Mouse (Mus musculus) regulatory T cell (primary cell): ENCODE data around the gene Gm19345.

Experiments
- in situ Hi-C: fragments of 300-600 bp; cut with MboI, MseI; formaldehyde crosslinking; loops from one replicate; pipeline ENCODE4 v1.15.1; 2025; ENCODE audit warnings: high pct_unique_total_duplicates

Gm19345 gene

DNA sequence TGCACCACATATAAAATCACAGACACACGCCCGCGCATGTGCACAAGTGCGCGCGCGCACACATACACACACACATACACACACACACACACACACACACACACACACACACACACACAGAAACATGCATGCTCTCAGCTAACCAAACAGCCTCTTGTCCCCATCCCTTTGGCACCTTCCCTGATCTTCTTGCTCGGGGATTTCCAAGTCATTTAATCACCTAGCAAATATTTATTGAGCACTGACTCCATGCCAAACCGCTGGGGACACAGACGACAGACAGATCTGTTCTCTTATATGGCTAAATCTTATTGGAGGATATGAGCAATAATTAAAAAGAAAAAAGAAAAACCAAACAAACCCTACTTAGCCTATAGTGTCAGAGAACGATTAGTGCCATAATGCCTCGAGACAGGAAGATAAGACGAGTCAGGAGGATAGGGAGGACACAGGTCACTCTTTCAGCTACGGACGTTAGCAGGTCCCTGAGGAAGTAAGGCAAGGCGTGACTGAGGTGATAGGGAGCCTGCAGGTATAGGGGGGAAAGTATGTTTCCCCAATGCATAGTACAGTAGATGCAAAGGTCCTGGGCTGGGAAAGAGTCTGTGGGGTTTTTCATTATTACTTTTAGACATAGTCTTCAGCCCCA lies 16.1 kb downstream of the Gm19345 start:
- in situ Hi-C loops = no loop called here

DNA sequence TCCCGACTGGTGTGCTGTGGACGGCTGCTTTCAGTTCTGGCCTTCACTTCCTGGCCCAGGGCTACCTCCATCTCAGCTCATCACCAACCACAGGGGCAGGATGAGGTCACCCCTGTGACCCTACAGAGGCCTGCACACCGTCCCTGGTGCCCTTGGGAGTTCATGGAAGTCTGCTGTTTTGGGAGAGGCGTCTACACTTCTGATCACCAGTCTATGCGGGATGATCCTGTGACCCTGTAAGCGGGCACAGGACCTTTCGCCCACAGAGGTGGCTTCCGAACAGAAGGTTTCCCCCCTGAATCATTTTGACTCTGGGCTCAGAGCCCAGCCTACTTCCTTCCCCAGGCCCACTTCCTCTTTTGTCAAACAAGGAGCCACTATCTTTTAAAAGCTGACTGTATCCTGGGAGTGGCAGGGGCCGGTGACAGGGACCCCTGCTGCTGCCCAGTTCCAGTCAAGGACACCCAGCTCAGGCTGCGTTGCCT lies 19.4 kb downstream of the Gm19345 start:
- in situ Hi-C loops = no loop called here

DNA sequence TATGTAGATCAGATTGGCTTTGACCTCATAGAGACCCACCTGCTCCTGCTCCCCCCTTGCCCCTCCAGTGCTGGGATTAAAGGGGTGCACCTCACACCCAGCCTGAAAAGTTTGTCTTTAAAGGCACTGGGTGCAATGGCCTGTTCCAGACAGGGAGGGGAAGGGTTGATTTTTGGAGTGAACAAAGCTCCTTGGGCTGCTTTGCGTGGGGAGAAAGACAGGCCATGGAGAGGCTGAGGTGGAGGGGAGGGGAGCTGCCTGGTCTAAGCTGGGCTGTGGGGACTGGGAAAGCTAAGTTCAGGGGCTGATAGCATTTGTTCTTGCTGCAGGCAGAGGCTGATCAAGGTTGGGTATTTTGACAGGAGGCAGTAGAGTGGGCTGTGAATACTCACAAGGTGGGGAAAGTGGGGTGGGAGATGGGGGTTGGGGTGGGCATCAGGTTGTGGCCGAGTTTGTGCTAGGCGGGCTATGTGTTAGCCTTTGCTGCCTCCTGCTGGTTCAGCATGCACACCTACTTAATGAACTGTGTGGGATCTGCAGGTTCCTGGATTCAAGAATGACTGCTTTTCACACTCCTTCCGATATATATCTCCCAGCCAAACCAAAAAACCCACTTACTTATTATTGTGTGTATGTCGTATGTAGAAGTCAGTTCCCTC lies 20.3 kb downstream of the Gm19345 start:
- in situ Hi-C loops = no loop called here

DNA sequence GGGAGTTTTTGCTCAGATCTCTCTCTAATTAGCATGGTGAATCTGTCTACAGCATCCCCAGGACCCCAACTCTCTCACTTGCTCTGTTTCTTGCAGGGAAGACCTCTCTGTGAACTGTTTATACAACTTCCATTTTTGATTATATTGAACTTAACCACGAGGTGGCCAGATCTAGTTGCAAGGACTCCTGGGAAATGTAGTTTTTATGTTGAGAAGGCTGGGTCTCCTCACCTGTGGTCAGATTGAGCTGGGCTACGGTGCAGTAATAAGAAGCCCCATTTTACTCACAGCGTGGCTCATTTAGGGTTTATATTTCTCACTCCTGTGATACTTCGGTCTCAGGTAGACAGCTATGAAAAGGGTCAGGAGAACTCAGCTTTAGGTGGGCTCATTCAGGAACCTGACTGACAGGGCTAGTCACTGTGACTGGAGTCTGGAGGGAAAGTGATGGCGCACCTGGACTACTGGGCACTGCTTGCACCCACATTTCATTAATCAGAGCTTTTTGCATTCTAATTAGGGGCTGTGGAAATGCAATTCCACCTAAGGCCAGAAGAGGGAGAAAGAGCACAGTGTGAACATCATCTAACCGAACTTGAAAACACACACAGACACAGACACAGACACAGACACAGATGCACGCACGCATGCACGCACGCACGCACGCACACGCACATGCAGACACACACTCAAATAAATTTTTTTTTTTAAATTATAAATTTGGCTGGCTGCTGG lies 24.3 kb downstream of the Gm19345 start:
- in situ Hi-C loops = no loop called here

DNA sequence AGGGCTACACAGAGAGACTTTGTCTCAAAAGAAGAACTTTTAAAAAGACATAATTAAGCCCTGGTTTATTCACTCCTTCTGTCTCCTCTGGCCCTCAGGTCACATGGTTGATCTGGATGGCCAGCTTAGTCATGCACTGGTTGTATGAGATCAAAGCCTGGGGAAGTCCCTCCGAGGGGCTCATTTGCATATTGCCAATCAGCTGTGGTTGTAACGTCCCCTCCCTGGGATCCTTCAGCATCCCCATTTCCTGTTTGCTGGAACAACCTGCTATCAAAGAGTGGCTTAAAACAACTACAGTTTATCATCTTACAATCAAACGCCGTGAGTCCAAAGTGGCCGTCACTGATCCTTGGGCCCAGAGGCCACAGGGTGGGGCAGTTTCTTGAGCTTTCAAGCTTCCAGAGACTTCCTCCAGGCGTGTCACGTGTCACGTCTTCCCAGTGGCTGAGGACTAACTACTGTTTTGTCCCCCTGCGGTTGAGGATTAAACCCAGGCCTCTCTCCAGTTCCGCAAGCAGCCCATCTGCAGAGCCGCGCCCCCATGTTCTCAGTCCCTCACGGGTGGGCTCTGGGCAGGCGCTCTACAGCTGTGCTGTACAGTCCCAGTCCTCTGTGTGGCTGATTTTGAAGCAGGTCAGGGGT lies 25.1 kb downstream of the Gm19345 start:
- in situ Hi-C loops = no loop called here

DNA sequence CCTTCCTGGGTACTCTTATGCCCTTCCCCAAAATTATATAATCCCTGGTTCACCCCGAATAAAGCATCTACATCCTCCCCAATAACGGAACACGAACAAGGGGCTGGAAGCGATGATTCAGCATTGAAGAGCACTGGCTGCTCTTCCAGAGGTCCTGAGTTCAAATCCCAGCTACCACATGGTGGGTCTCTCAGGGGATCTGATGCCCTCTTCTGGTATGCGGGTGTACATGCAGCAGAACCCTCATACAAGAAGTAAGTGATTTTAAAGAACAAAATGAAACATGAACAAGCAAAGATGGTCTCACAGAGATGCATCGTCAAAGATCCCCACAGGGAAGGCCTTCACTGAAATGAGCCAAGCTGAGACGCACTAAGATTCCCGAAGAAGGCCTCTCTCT lies 29.0 kb downstream of the Gm19345 start:
- in situ Hi-C loops = no loop called here

DNA sequence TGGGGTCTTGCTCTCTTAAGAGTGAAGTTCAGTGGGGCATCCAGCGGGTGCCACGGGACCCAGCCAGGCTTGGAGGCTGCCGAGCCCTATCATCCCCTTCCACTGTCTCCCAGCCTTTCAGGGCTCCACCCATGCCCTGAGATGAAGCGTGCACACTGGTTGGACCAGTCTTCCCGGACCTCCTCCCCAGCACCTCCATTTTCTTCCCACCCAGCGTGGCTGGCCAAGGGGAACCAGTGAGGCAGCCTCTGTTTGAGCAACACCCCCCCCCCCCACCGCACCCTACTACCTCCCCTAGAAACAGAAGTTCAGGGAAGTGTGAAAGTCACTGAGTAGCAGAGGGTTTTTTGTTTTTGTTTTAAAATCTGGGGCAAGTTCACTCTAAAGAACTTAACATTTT lies 36.0 kb downstream of the Gm19345 start, which contains the start of gene Ceacam19:
Gene Ceacam19, minus strand, starts transcription at position 117 of the 400 bp plus-strand sequence.
- in situ Hi-C loops = no loop called here

GRCm38 (mm10) chr7:19889881-19890280 lies 38.1 kb downstream of the Gm19345 start:
- in situ Hi-C loops = no loop called here
